ENCODE assay signal across 18 mouse cellular contexts in genomic region chr5:52438946-52439345, GRCm38 (mm10). TPM values are rescaled to one million over a fixed set of nuclear protein-coding genes. Genes with fewer than 3 reads are reported as not detected.
"Had no signal": no experiment of that assay in that cellular context is flagged by ENCODE, and none has a peak within 500 bp of the region (broad histone marks: within the 10 kb centered on the region; RNA-seq: fewer than 3 reads in every experiment).

No protein-coding gene starts in this region.

- H3K4me2 ChIP-seq: limb, embryonic 15.5 days; liver, embryonic 12.5 days; lung, embryonic 14.5 days; neural tube, embryonic 12.5 days had no signal

- H3K27ac ChIP-seq: left cerebral cortex, adult 2 months; limb, embryonic 15.5 days; liver, embryonic 12.5 days; midbrain, embryonic 10.5 days; neural tube, embryonic 12.5 days had no signal

- H3K36me3 ChIP-seq: limb, embryonic 15.5 days; liver, embryonic 12.5 days; midbrain, embryonic 10.5 days; neural tube, embryonic 12.5 days had no signal

- H3K9ac ChIP-seq: limb, embryonic 15.5 days; liver, embryonic 12.5 days; lung, embryonic 14.5 days; neural tube, embryonic 12.5 days had no signal

- ATAC-seq: inflammation-experienced regulatory T-cells, adult 6 months; intestine, postnatal 0 days; liver, embryonic 12.5 days had no signal

- H3K27me3 ChIP-seq: limb, embryonic 15.5 days; liver, embryonic 12.5 days; neural tube, embryonic 12.5 days had no signal

- H3K4me3 ChIP-seq: left cerebral cortex, adult 2 months; limb, embryonic 15.5 days; liver, embryonic 12.5 days; midbrain, embryonic 10.5 days; myocyte; neural tube, embryonic 12.5 days had no signal

- H3K9me3 ChIP-seq: limb, embryonic 15.5 days; liver, embryonic 12.5 days had no signal

- H3K4me1 ChIP-seq: limb, embryonic 15.5 days; liver, embryonic 12.5 days; midbrain, embryonic 10.5 days; neural tube, embryonic 12.5 days had no signal

- DNase-seq: kidney, adult 8-10 months; kidney, postnatal 14 days; lung, embryonic 14.5 days; lung, postnatal 10 days; lung, postnatal 4 days; right cerebral cortex, adult 18-20 months; right cerebral cortex, postnatal 4 days; spleen, adult 18-20 months; thymus, postnatal 4 days had no signal

RNA-seq across cellular contexts. Expression of gene Ccdc149, which starts 32.4 kb away (rescaled TPM):
- total RNA-seq: megakaryocyte, adult 5-6 weeks had no signal
- polyA plus RNA-seq: inflammation-experienced regulatory T-cells, adult 6 months; myocyte had no signal
